Mouse (Mus musculus): Measurements from ENCODE around the gene H2-M10.6. TPM values are rescaled to one million over a fixed set of nuclear protein-coding genes. Genes with fewer than 3 reads are reported as not detected.

The H2-M10.6 gene
- total and polyA plus RNA-seq, 2 experiments from 2014 or later = not detected

DNA sequence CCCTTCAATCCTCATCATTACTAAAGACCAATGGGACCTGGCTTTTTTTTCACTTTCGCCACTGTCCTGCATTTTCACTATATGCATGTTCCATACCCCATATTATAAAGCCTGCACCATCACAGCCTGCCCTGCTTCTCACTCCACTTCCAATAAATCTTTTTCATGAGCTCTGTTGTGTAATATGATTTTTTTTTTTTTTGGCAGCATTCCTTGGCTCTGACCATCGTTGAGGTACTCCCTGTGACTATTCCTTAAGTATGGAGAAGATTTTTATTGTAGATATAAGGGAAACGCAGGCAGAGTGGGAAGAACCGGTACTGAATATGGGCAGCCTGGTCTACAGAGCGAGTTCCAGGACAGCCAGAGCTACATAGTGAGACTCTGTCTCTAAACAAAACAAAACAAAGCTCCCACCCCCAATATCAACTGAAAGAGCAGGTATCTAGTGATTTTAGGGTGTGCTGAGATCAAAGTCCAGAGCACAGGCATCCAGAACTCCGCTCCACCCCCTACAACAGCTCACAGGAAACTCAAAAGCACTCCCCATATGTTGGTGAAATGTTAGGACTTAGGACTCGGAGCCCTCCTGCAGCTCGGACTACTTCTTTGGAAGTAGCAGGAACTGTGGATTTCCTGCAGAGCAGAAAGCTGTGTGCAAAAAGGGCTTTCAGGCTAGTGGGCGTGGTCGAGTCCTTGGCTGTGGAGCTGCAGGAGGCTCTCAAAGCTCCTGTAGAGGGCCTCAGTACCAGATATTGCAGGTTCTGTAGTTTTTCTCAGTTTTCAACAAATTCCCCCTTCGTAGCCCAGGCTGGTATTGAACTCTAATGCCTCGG lies 23.8 kb downstream of the H2-M10.6 start:
- H3K27me3 ChIP-seq (ENCODE audit: control insufficient read depth, insufficient read depth, low read length) = no peaks in the 10 kb centered on the region
- no peaks in the 10 kb centered on the region for H3K9me3 ChIP-seq (replicated peaks; ENCODE audit: control insufficient read depth, low read length)
- H3K4me2 ChIP-seq (ENCODE audit: low read depth, low read length) = peak overlapping the region; percentile 69
- H3K9ac ChIP-seq (replicated peaks; ENCODE audit: low read depth, low read length) = 0 out of 2 replicates have a peak overlapping the region, but pooled peaks have one; percentile 26
- TF ChIP-seq EP300 (IDR thresholded peaks at IDR 0.05; ENCODE audit: low read depth) (no peak), CTCF (IDR thresholded peaks at IDR 0.05; ENCODE audit: low read depth) (peak; percentile 17)
- 0 out of 2 replicates have a peak, but pooled peaks cover 9% of the 10 kb centered on the region for H3K36me3 ChIP-seq (replicated peaks; ENCODE audit: control insufficient read depth, insufficient read depth, low read length)
- H3K4me1 ChIP-seq (ENCODE audit: control insufficient read depth, insufficient read depth) = peaks cover 8% of the 10 kb centered on the region
- H3K27ac ChIP-seq (ENCODE audit: low read depth) = peak overlapping the region; percentile 93
- ATAC-seq (ENCODE audit: insufficient read depth, low read depth) = no peak
- peak; percentile 54 for DNase-seq (ENCODE audit: low spot score)
- WGBS = 34% methylated on average over 12 of the region's 12 CpGs
- H3K4me3 ChIP-seq (ENCODE audit: low read depth, low read length) = peak overlapping the region; percentile 69

GRCm38 (mm10) chr17:36836427-36836812 lies 24.4 kb downstream of the H2-M10.6 start:
- no peak for ATAC-seq (ENCODE audit: insufficient read depth, low read depth)
- TF ChIP-seq EP300 (IDR thresholded peaks at IDR 0.05; ENCODE audit: low read depth) (no peak), CTCF (IDR thresholded peaks at IDR 0.05; ENCODE audit: low read depth) (no peak)
- H3K27me3 ChIP-seq (ENCODE audit: control insufficient read depth, insufficient read depth, low read length) = no peaks in the 10 kb centered on the region
- 17% methylated on average over 3 of the region's 3 CpGs for WGBS
- H3K9ac ChIP-seq (replicated peaks; ENCODE audit: low read depth, low read length) = peak overlapping the region; percentile 72
- peaks cover 8% of the 10 kb centered on the region for H3K4me1 ChIP-seq (ENCODE audit: control insufficient read depth, insufficient read depth)
- peak overlapping the region; percentile 69 for H3K4me3 ChIP-seq (ENCODE audit: low read depth, low read length)
- H3K27ac ChIP-seq (ENCODE audit: low read depth) = peak overlapping the region; percentile 93
- DNase-seq (ENCODE audit: low spot score) = no peak
- H3K4me2 ChIP-seq (ENCODE audit: low read depth, low read length) = peak overlapping the region; percentile 69
- H3K36me3 ChIP-seq (replicated peaks; ENCODE audit: control insufficient read depth, insufficient read depth, low read length) = 0 out of 2 replicates have a peak, but pooled peaks cover 9% of the 10 kb centered on the region
- H3K9me3 ChIP-seq (replicated peaks; ENCODE audit: control insufficient read depth, low read length) = no peaks in the 10 kb centered on the region

GRCm38 (mm10) chr17:36836874-36837647 lies 25.1 kb downstream of the H2-M10.6 start, which contains the start of gene Trim26:
Trim26 (plus strand) TSS chr17:36837134.
- 0 out of 2 replicates have a peak, but pooled peaks cover 9% of the 10 kb centered on the region for H3K36me3 ChIP-seq (replicated peaks; ENCODE audit: control insufficient read depth, insufficient read depth, low read length)
- TF ChIP-seq CTCF (IDR thresholded peaks at IDR 0.05; ENCODE audit: low read depth) (no peak), EP300 (IDR thresholded peaks at IDR 0.05; ENCODE audit: low read depth) (no peak)
- H3K4me1 ChIP-seq (ENCODE audit: control insufficient read depth, insufficient read depth) = peaks cover 8% of the 10 kb centered on the region
- DNase-seq (ENCODE audit: low spot score) = peak; percentile 98
- peak; percentile 98 for ATAC-seq (ENCODE audit: insufficient read depth, low read depth)
- H3K4me2 ChIP-seq (ENCODE audit: low read depth, low read length) = peak within 1 kb of the TSS; percentile 69
- H3K4me3 ChIP-seq (ENCODE audit: low read depth, low read length) = peak within 1 kb of the TSS; percentile 69
- H3K27me3 ChIP-seq (ENCODE audit: control insufficient read depth, insufficient read depth, low read length) = no peaks in the 10 kb centered on the region
- H3K27ac ChIP-seq (ENCODE audit: low read depth) = peak within 1 kb of the TSS; percentile 93
- H3K9ac ChIP-seq (replicated peaks; ENCODE audit: low read depth, low read length) = peak within 1 kb of the TSS; percentile 72
- WGBS = under 1% methylated on average over 58 of the region's 58 CpGs
- H3K9me3 ChIP-seq (replicated peaks; ENCODE audit: control insufficient read depth, low read length) = no peaks in the 10 kb centered on the region

DNA sequence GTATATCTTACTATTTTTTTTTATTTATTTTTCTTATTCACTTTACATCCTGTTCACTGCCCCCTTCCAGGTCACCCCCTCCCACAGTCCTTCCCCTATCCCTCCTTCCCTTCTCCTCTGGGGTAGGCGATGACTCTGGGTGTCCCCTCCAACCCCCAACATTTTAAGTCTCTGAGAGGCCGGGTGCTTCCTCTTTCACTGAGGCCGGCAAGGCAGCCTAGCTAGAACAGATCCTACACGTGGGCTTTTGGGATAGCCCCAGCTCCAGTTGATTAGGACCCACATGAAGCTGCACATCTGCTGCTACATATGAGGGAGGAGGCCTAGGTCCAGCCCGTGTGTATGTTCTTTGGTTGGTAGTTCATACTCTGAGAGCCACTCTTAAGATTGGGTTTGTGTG lies 27.0 kb downstream of the H2-M10.6 start:
- DNase-seq (ENCODE audit: low spot score) = no peak
- H3K4me1 ChIP-seq (ENCODE audit: control insufficient read depth, insufficient read depth) = peaks cover 12% of the 10 kb centered on the region
- WGBS = 79% methylated on average over 5 of the region's 5 CpGs
- H3K4me3 ChIP-seq (ENCODE audit: low read depth, low read length) = no peak overlapping the region
- no peak overlapping the region for H3K27ac ChIP-seq (ENCODE audit: low read depth)
- H3K9me3 ChIP-seq (replicated peaks; ENCODE audit: control insufficient read depth, low read length) = no peaks in the 10 kb centered on the region
- H3K27me3 ChIP-seq (ENCODE audit: control insufficient read depth, insufficient read depth, low read length) = no peaks in the 10 kb centered on the region
- H3K36me3 ChIP-seq (replicated peaks; ENCODE audit: control insufficient read depth, insufficient read depth, low read length) = peaks cover 15% of the 10 kb centered on the region; the same call in 1 of the 2 replicates
- no peak overlapping the region for H3K9ac ChIP-seq (replicated peaks; ENCODE audit: low read depth, low read length)
- TF ChIP-seq EP300 (IDR thresholded peaks at IDR 0.05; ENCODE audit: low read depth) (no peak), CTCF (IDR thresholded peaks at IDR 0.05; ENCODE audit: low read depth) (no peak)
- ATAC-seq (ENCODE audit: insufficient read depth, low read depth) = no peak
- no peak overlapping the region for H3K4me2 ChIP-seq (ENCODE audit: low read depth, low read length)

- H3K9me3 ChIP-seq (replicated peaks; ENCODE audit: control insufficient read depth, low read length) = no peaks in the 10 kb centered on the region
- no peak overlapping the region for H3K27ac ChIP-seq (ENCODE audit: low read depth)
- ATAC-seq (ENCODE audit: insufficient read depth, low read depth) (no peak), DNase-seq (ENCODE audit: low spot score) (no peak)
- peaks cover 21% of the 10 kb centered on the region for H3K4me1 ChIP-seq (ENCODE audit: control insufficient read depth, insufficient read depth)
- H3K27me3 ChIP-seq (ENCODE audit: control insufficient read depth, insufficient read depth, low read length) = no peaks in the 10 kb centered on the region
- H3K9ac ChIP-seq (replicated peaks; ENCODE audit: low read depth, low read length) = no peak overlapping the region
- TF ChIP-seq CTCF (IDR thresholded peaks at IDR 0.05; ENCODE audit: low read depth) (no peak), EP300 (IDR thresholded peaks at IDR 0.05; ENCODE audit: low read depth) (no peak)
- 64% methylated on average over 3 of the region's 3 CpGs for WGBS
- no peak overlapping the region for H3K4me2 ChIP-seq (ENCODE audit: low read depth, low read length)
- H3K4me3 ChIP-seq (ENCODE audit: low read depth, low read length) = no peak overlapping the region
- peaks cover 15% of the 10 kb centered on the region; the same call in 1 of the 2 replicates for H3K36me3 ChIP-seq (replicated peaks; ENCODE audit: control insufficient read depth, insufficient read depth, low read length)
Measured at GRCm38 (mm10) chr17:36839931-36840330, 28.0 kb downstream of the H2-M10.6 start.
